Mouse (Mus musculus): ENCODE measurements around the gene Igfbp5. TPM values are rescaled to one million over a fixed set of nuclear protein-coding genes. Genes with fewer than 3 reads are reported as not detected.

Igfbp5 gene
- total and polyA plus RNA-seq, 3 experiments = 0.03 TPM; not detected in 2

DNA sequence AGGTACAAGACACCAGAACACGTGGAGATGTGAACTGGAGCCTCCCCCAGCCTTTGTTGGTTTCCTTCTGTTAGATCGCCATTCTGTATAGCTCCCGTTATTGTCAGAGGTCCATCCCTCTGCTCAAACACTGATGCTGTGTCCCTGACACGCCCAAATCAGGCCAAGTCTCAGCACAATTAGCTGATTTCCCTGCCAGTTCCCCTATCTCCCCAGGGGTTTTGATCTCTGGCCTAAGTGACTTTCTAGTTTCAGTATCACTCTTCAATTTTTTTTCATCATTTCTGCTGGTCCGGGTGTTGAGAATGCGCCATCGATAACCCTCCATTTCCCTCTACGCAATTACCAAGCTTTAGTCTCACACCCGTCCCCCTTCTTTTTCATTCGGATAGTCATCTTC lies 51.8 kb downstream of the Igfbp5 start:
- Histone ChIP-seq H3K9me3 (replicated peaks; ENCODE audit: insufficient read depth, low read length) (no peaks in the 10 kb centered on the region), H3K9ac (ENCODE audit: control insufficient read depth, low read depth, low read length, poor library complexity, severe bottlenecking) (no peak overlapping the region), H3K4me3 (ENCODE audit: control insufficient read depth in 1 of 2, insufficient read depth in 1 of 2, low read depth in 2 of 2, low read length in 2 of 2) (no peak overlapping the region), H3K36me3 (ENCODE audit: control insufficient read depth in 1 of 2, insufficient read depth in 2 of 2, low read length in 2 of 2) (no peaks in the 10 kb centered on the region), H3K27ac (ENCODE audit: control insufficient read depth, low read depth, low read length) (no peak overlapping the region), H3K27me3 (ENCODE audit: control insufficient read depth in 1 of 2, insufficient read depth in 2 of 2, low read length in 2 of 2) (no peaks in the 10 kb centered on the region; a peak in 1 of 4 replicates), H3K4me1 (ENCODE audit: control insufficient read depth in 1 of 2, insufficient read depth in 2 of 2, low read length in 2 of 2) (no peaks in the 10 kb centered on the region), H3K79me2 (ENCODE audit: control insufficient read depth, insufficient read depth, low read length, poor library complexity) (no peaks in the 10 kb centered on the region)
- TF ChIP-seq USF2 (IDR thresholded peaks at IDR 0.05; ENCODE audit: borderline replicate concordance in 1 of 2, insufficient read depth in 1 of 2, low read depth in 1 of 2, low read length in 2 of 2) = no peak
- TF ChIP-seq NRF1 (IDR thresholded peaks at IDR 0.05; ENCODE audit: insufficient read depth, low read depth, low read length, poor library complexity, severe bottlenecking) = no peak
- TF ChIP-seq TAL1 (IDR thresholded peaks at IDR 0.05; ENCODE audit: low read length) = no peak
- no peak for DNase-seq (ENCODE audit: low read depth, low spot score)

DNA sequence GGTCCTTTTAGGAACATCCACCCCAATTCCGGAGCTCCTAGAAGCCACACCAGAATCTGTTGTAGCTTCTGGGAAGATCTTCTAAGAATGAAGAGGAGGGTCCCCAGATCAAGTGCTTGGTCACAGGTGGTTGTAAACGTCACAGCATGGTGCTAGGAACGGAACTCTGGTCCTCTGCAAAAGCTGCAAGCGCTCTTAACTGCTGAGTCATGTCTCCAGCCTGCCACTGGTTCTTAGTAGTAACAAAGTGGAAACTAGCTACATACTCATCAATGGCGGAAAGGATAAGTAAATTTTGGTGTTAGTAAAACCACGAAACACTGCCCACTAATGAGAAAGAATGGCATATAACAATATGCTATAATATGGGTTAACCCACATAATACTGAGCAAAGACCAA lies 54.7 kb downstream of the Igfbp5 start:
- Histone ChIP-seq H3K9ac (ENCODE audit: control insufficient read depth, low read depth, low read length, poor library complexity, severe bottlenecking) (no peak overlapping the region), H3K4me3 (ENCODE audit: control insufficient read depth in 1 of 2, insufficient read depth in 1 of 2, low read depth in 2 of 2, low read length in 2 of 2) (no peak overlapping the region), H3K4me1 (ENCODE audit: control insufficient read depth in 1 of 2, insufficient read depth in 2 of 2, low read length in 2 of 2) (no peaks in the 10 kb centered on the region), H3K9me3 (replicated peaks; ENCODE audit: insufficient read depth, low read length) (no peaks in the 10 kb centered on the region), H3K36me3 (ENCODE audit: control insufficient read depth in 1 of 2, insufficient read depth in 2 of 2, low read length in 2 of 2) (no peaks in the 10 kb centered on the region), H3K27me3 (ENCODE audit: control insufficient read depth in 1 of 2, insufficient read depth in 2 of 2, low read length in 2 of 2) (no peaks in the 10 kb centered on the region), H3K79me2 (ENCODE audit: control insufficient read depth, insufficient read depth, low read length, poor library complexity) (no peaks in the 10 kb centered on the region), H3K27ac (ENCODE audit: control insufficient read depth, low read depth, low read length) (no peak overlapping the region)
- DNase-seq (ENCODE audit: low read depth, low spot score) = no peak
- TF ChIP-seq HCFC1 (IDR thresholded peaks at IDR 0.05; ENCODE audit: low read depth, low read length) (no peak), POLR2AphosphoS5 (IDR thresholded peaks at IDR 0.05; ENCODE audit: borderline replicate concordance, low read depth, low read length) (no peak), E2F4 (IDR thresholded peaks at IDR 0.05; ENCODE audit: borderline replicate concordance, low read depth, low read length) (no peak), JUND (IDR thresholded peaks at IDR 0.05; ENCODE audit: low read depth, low read length) (no peak), USF2 (IDR thresholded peaks at IDR 0.05; ENCODE audit: borderline replicate concordance in 1 of 2, insufficient read depth in 1 of 2, low read depth in 1 of 2, low read length in 2 of 2) (no peak)

DNA sequence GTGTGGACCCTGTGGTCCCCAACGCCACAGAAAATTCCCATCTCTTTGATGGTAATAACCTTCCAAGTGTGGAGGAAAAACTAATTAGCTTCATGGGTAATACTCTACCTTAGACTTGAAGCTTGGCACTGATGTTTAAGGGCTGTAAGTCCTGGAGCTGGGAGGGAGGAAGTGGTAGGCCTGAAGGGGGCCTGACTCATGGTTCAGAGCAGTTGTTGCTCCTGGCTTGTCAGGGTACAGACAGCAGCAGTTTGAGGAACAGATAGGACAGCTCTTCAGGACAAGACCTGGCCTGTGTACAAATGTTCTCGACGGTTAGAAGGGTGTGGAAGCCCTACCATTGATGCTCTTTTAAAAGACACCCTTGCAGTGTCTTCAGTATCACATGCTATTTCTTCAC lies 59.1 kb downstream of the Igfbp5 start:
- Histone ChIP-seq H3K79me2 (ENCODE audit: control insufficient read depth, insufficient read depth, low read length, poor library complexity) (no peaks in the 10 kb centered on the region), H3K27me3 (ENCODE audit: control insufficient read depth in 1 of 2, insufficient read depth in 2 of 2, low read length in 2 of 2) (no peaks in the 10 kb centered on the region), H3K36me3 (ENCODE audit: control insufficient read depth in 1 of 2, insufficient read depth in 2 of 2, low read length in 2 of 2) (no peaks in the 10 kb centered on the region), H3K9ac (ENCODE audit: control insufficient read depth, low read depth, low read length, poor library complexity, severe bottlenecking) (no peak overlapping the region), H3K4me1 (ENCODE audit: control insufficient read depth in 1 of 2, insufficient read depth in 2 of 2, low read length in 2 of 2) (no peaks in the 10 kb centered on the region), H3K4me3 (ENCODE audit: control insufficient read depth in 1 of 2, insufficient read depth in 1 of 2, low read depth in 2 of 2, low read length in 2 of 2) (no peak overlapping the region), H3K27ac (ENCODE audit: control insufficient read depth, low read depth, low read length) (no peak overlapping the region), H3K9me3 (replicated peaks; ENCODE audit: insufficient read depth, low read length) (no peaks in the 10 kb centered on the region)
- peak; percentile 23 for DNase-seq (ENCODE audit: low read depth, low spot score)
- peak; percentile 99 for TF ChIP-seq UBTF (IDR thresholded peaks at IDR 0.05; ENCODE audit: borderline replicate concordance, insufficient read depth, low read depth, low read length)
- no peak for TF ChIP-seq GATA1 (IDR thresholded peaks at IDR 0.05; ENCODE audit: low read depth, low read length)
- TF ChIP-seq ZMIZ1 (IDR thresholded peaks at IDR 0.05; ENCODE audit: low read depth, low read length) = no peak
- peak; percentile 99 for TF ChIP-seq TBP (IDR thresholded peaks at IDR 0.05; ENCODE audit: low read depth, low read length)
- TF ChIP-seq USF1 (IDR thresholded peaks at IDR 0.05; ENCODE audit: low read depth, low read length) = no peak
- no peak for TF ChIP-seq MEF2A (IDR thresholded peaks at IDR 0.05; ENCODE audit: extremely low read depth, insufficient replicate concordance, low read depth, low read length, poor library complexity, severe bottlenecking)
- TF ChIP-seq ZNF384 (IDR thresholded peaks at IDR 0.05; ENCODE audit: low read depth, low read length) = no peak
- no peak for TF ChIP-seq USF2 (IDR thresholded peaks at IDR 0.05; ENCODE audit: borderline replicate concordance in 1 of 2, insufficient read depth in 1 of 2, low read depth in 1 of 2, low read length in 2 of 2)
